ENCODE assay signal across 10 mouse cellular contexts in genomic region chr7:29480590-29481344, GRCm38 (mm10). TPM values are rescaled to one million over a fixed set of nuclear protein-coding genes. Genes with fewer than 3 reads are reported as not detected.
DNase-seq lines count a peak whose midpoint lies in the region; ATAC-seq and TF ChIP-seq lines count a peak whose summit lies in the region.
"Had no signal": no experiment of that assay in that cellular context is flagged by ENCODE, and none has a peak within 500 bp of the region (broad histone marks: within the 10 kb centered on the region; RNA-seq: fewer than 3 reads in every experiment).

No protein-coding gene starts in this region.

- H3K9ac ChIP-seq in kidney, postnatal 0 days (ENCODE audit: low read depth, low read length), result no peak overlapping the region
- H3K9ac ChIP-seq in embryonic facial prominence, embryonic 14.5 days (ENCODE audit: low read depth, low read length), result peak overlapping the region; percentile 25; the same call in 1 of the 2 replicates
- no peak overlapping the region for H3K9ac ChIP-seq in hindbrain, postnatal 0 days (replicated peaks; ENCODE audit: low read length)
- 0 out of 2 replicates have a peak overlapping the region, but pooled peaks have one; percentile 8 for H3K9ac ChIP-seq in neural tube, embryonic 15.5 days (replicated peaks)

- 57% methylated on average over 16 of the region's 16 CpGs for WGBS in kidney, postnatal 0 days
- WGBS in embryonic facial prominence, embryonic 14.5 days, result 71% methylated on average over 16 of the region's 16 CpGs
- 59% methylated on average over 16 of the region's 16 CpGs for WGBS in hindbrain, postnatal 0 days
- WGBS in neural tube, embryonic 15.5 days, result 73% methylated on average over 16 of the region's 16 CpGs

- no peaks in the 10 kb centered on the region for H3K9me3 ChIP-seq in kidney, postnatal 0 days (replicated peaks; ENCODE audit: low read length)
- H3K9me3 ChIP-seq in embryonic facial prominence, embryonic 14.5 days (ENCODE audit: control insufficient read depth, low read length), result no peaks in the 10 kb centered on the region
- no peaks in the 10 kb centered on the region for H3K9me3 ChIP-seq in hindbrain, postnatal 0 days (ENCODE audit: low read length)
- no peaks in the 10 kb centered on the region for H3K9me3 ChIP-seq in neural tube, embryonic 15.5 days (replicated peaks)

- H3K4me1 ChIP-seq in kidney, postnatal 0 days (replicated peaks; ENCODE audit: insufficient read depth, low read length), result peaks cover 8% of the 10 kb centered on the region; the same call in 1 of the 2 replicates
- peaks cover 42% of the 10 kb centered on the region for H3K4me1 ChIP-seq in embryonic facial prominence, embryonic 14.5 days (ENCODE audit: control insufficient read depth, insufficient read depth, low read length)
- H3K4me1 ChIP-seq in hindbrain, postnatal 0 days (ENCODE audit: insufficient read depth, low read length), result peaks cover 15% of the 10 kb centered on the region
- H3K4me1 ChIP-seq in neural tube, embryonic 15.5 days, result peaks cover 30% of the 10 kb centered on the region

- H3K27ac ChIP-seq in kidney, postnatal 0 days, result peak overlapping the region; percentile 75
- peak overlapping the region; percentile 74 for H3K27ac ChIP-seq in embryonic facial prominence, embryonic 14.5 days (replicated peaks; ENCODE audit: low read depth, low read length)
- H3K27ac ChIP-seq in hindbrain, postnatal 0 days, result peak overlapping the region; percentile 58; the same call in 1 of the 2 replicates
- peak overlapping the region; percentile 62 for H3K27ac ChIP-seq in neural tube, embryonic 15.5 days (replicated peaks)

- peak; percentile 49; the same call in 1 of the 2 replicates for ATAC-seq in kidney, postnatal 0 days (replicated peaks; ENCODE audit: low FRiP score, low read depth)
- no peak for ATAC-seq in embryonic facial prominence, embryonic 14.5 days (ENCODE audit: low read depth)
- no peak; the same call in 1 of the 2 replicates for ATAC-seq in hindbrain, postnatal 0 days
- ATAC-seq in neural tube, embryonic 15.5 days (ENCODE audit: low FRiP score), result no peak
- no peak for ATAC-seq in megakaryocyte, adult 5-6 weeks (ENCODE audit: poor library complexity, severe bottlenecking)

- TF ChIP-seq CTCF in kidney, postnatal 0 days (IDR thresholded peaks at IDR 0.05; ENCODE audit: low read depth), result no peak
- TF ChIP-seq CTCF in hindbrain, postnatal 0 days (IDR thresholded peaks at IDR 0.05; ENCODE audit: low read depth), result no peak

- no peak for DNase-seq in kidney, postnatal 0 days (ENCODE audit: low spot score)
- DNase-seq in kidney, adult 11 months, result no peak
- DNase-seq in embryonic facial prominence, embryonic 14.5 days (ENCODE audit: low spot score), result no peak
- DNase-seq in hindbrain, postnatal 0 days (ENCODE audit: low spot score), result no peak
- no peak for DNase-seq in urinary bladder, adult 2 months (ENCODE audit: low spot score)
- DNase-seq in urinary bladder, postnatal 10 days (ENCODE audit: low spot score), result no peak
- DNase-seq: heart, postnatal 10 days had no signal

- 0 out of 2 replicates have a peak, but pooled peaks cover 3% of the 10 kb centered on the region for H3K36me3 ChIP-seq in kidney, postnatal 0 days (ENCODE audit: insufficient read depth, low read length)
- H3K36me3 ChIP-seq in embryonic facial prominence, embryonic 14.5 days (ENCODE audit: control insufficient read depth, insufficient read depth, low read length), result no peaks in the 10 kb centered on the region
- no peaks in the 10 kb centered on the region for H3K36me3 ChIP-seq in hindbrain, postnatal 0 days (ENCODE audit: insufficient read depth, low read length)
- H3K36me3 ChIP-seq in neural tube, embryonic 15.5 days, result no peaks in the 10 kb centered on the region

- no peaks in the 10 kb centered on the region for H3K27me3 ChIP-seq in kidney, postnatal 0 days (ENCODE audit: insufficient read depth, low read length)
- H3K27me3 ChIP-seq in embryonic facial prominence, embryonic 14.5 days (replicated peaks; ENCODE audit: control insufficient read depth, insufficient read depth, low read length), result no peaks in the 10 kb centered on the region
- no peaks in the 10 kb centered on the region for H3K27me3 ChIP-seq in hindbrain, postnatal 0 days (ENCODE audit: insufficient read depth, low read length)
- no peaks in the 10 kb centered on the region for H3K27me3 ChIP-seq in neural tube, embryonic 15.5 days (replicated peaks)

- no peak overlapping the region for H3K4me3 ChIP-seq in kidney, postnatal 0 days (replicated peaks; ENCODE audit: low read depth, low read length)
- H3K4me3 ChIP-seq in embryonic facial prominence, embryonic 14.5 days (ENCODE audit: low read depth, low read length), result no peak overlapping the region
- H3K4me3 ChIP-seq in hindbrain, postnatal 0 days (ENCODE audit: low read length), result no peak overlapping the region
- H3K4me3 ChIP-seq in neural tube, embryonic 15.5 days (replicated peaks), result no peak overlapping the region
- H3K4me3 ChIP-seq: myocyte had no signal

- no peak overlapping the region for H3K4me2 ChIP-seq in kidney, postnatal 0 days (ENCODE audit: low read length)
- H3K4me2 ChIP-seq in embryonic facial prominence, embryonic 14.5 days (ENCODE audit: low read depth, low read length), result peak overlapping the region; percentile 21
- H3K4me2 ChIP-seq in hindbrain, postnatal 0 days (ENCODE audit: low read depth, low read length), result no peak overlapping the region
- peak overlapping the region; percentile 30; the same call in 1 of the 2 replicates for H3K4me2 ChIP-seq in neural tube, embryonic 15.5 days

RNA-seq across cellular contexts. Expression of gene Sipa1l3, which starts 37.7 kb away (rescaled TPM):
- polyA plus RNA-seq in kidney, postnatal 0 days (2015; fragmentation: Nextera tagmentation; extraction: Ambion mirVana), result 8.3 and 10.2 TPM in 2 replicates
- 12.5 and 15.6 TPM in 2 replicates for polyA plus RNA-seq in embryonic facial prominence, embryonic 14.5 days (2014; fragmentation: Nextera tagmentation; extraction: Ambion mirVana)
- total RNA-seq in hindbrain, postnatal 0 days (2014; rRNA removed), result 108 and 110 TPM in 2 replicates
- 15.2 and 19.7 TPM in 2 replicates for polyA plus RNA-seq in hindbrain, postnatal 0 days (2015; fragmentation: Nextera tagmentation; extraction: Ambion mirVana)
- polyA plus RNA-seq in neural tube, embryonic 15.5 days (2015; fragmentation: Nextera tagmentation; extraction: Ambion mirVana), result 20.7 and 22.2 TPM in 2 replicates
- polyA plus RNA-seq in urinary bladder, adult 2 months (2012; rRNA removed), result 18.4 and 32.6 TPM in 2 replicates
- 23.3 and 30.2 TPM in 2 replicates for total RNA-seq in megakaryocyte, adult 5-6 weeks (2015)
- total RNA-seq in megakaryocyte, adult 5-6 weeks (2017), result 6.8 and 11.8 TPM in 2 replicates

Comparison
In these comparisons a context has a peak if more than half of its experiments do, and no peak if none do; other contexts are left out.
1. H3K4me2 ChIP-seq: peak in embryonic facial prominence, embryonic 14.5 days (single experiment) and neural tube, embryonic 15.5 days (single experiment); none in kidney, postnatal 0 days (single experiment) and hindbrain, postnatal 0 days (single experiment).
2. H3K9ac ChIP-seq: peak in embryonic facial prominence, embryonic 14.5 days (single experiment) and neural tube, embryonic 15.5 days (single experiment); none in kidney, postnatal 0 days (single experiment) and hindbrain, postnatal 0 days (single experiment).
3. Peak in every context shown above with its lines, with median percentiles within 50 percentile points of each other: H3K27ac ChIP-seq.